Mouse (Mus musculus) bone marrow, adult 2 months (tissue): ENCODE results near the gene Atp6v1g1. TPM values are rescaled to one million over a fixed set of nuclear protein-coding genes. Genes with fewer than 3 reads are reported as not detected.

Experiments used
- H3K27ac ChIP-seq: fragments of 200-500 bp; 2 replicates; pipeline ENCODE4 v1.5.1; 2012; ENCODE audit warnings: low read depth, mild to moderate bottlenecking, control low read depth, inconsistent platforms, low read length; ENCODE audit not compliant: control insufficient read depth, poor library complexity, insufficient read depth
- H3K4me1 ChIP-seq: fragments of 200-500 bp; 2 replicates; pipeline ENCODE4 v1.6.1; 2011; ENCODE audit warnings: low read length; ENCODE audit not compliant: control insufficient read depth, insufficient read depth
- H3K4me3 ChIP-seq: fragments of 200-500 bp; replicated peaks from 2 replicates; pipeline ENCODE3; 2011; ENCODE audit warnings: mild to moderate bottlenecking, low read depth, low read length, control low read depth; ENCODE audit not compliant: control insufficient read depth
- CTCF ChIP-seq: fragments of 200-500 bp; IDR thresholded peaks from 2 replicates; pipeline ENCODE4 v1.5.1; 2011; ENCODE audit warnings: low read length, control low read depth; ENCODE audit not compliant: control insufficient read depth, insufficient read depth
- POLR2A ChIP-seq: fragments of 200-500 bp; IDR thresholded peaks from 2 replicates; pipeline ENCODE4 v1.6.1; 2011; ENCODE audit warnings: low read depth, mild to moderate bottlenecking, control low read depth, low read length, borderline replicate concordance; ENCODE audit not compliant: control insufficient read depth
- WGBS: fragments of 180-500 bp; shearing (Covaris S2); methylation state at CpG from one replicate; pipeline ENCODE4 v1.1.7; 2018; 5-methylcytosine and 5-hydroxymethylcytosine counted together
- polyA plus RNA-seq: library from polyadenylated mRNA; stranded (reverse); fragments of >200 nt; gene quantifications from 2 replicates; pipeline ENCODE4 v1.2.4, GENCODE M21; 2011; ENCODE audit warnings: low replicate concordance; ENCODE audit not compliant: missing spikeins, insufficient read depth, insufficient read length

Atp6v1g1 gene
- polyA plus RNA-seq, 1 experiment = 79.7 TPM

DNA sequence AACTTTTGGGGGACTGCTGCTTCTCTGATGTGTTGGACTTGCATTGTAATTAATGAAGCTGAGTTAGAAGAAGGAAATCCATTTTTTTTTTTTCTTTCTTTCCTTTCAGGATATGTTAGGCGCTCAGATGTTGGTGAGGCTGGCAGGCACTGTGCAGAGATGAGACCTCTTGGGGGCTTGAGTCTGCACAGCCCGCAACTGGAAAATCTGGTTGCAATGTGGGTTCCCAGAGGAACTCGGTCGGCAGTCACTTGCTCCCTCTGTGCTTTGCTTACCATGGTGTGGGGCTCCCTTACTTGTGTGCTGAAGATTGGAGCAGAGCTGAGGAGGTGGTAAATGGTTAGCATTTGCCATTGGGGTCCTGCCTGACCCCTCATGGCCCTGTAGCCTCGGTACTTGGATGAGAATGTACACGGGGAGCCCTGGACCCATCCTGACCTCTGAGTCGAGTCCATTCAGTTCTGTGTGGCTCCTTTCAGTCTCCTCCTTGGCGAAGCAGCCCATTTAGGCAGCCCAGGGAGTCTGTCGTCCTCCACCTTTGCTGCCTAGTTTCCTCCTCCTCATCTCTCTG lies 14.6 kb downstream of the Atp6v1g1 start:
- Histone ChIP-seq H3K4me1 (peaks cover 19% of the 10 kb centered on the region), H3K27ac (peak overlapping the region; percentile 86; the same call in 1 of the 2 replicates), H3K4me3 (peak overlapping the region; percentile 79)
- TF ChIP-seq POLR2A (no peak), CTCF (no peak)
- 26% methylated on average over 9 of the region's 9 CpGs for WGBS

DNA sequence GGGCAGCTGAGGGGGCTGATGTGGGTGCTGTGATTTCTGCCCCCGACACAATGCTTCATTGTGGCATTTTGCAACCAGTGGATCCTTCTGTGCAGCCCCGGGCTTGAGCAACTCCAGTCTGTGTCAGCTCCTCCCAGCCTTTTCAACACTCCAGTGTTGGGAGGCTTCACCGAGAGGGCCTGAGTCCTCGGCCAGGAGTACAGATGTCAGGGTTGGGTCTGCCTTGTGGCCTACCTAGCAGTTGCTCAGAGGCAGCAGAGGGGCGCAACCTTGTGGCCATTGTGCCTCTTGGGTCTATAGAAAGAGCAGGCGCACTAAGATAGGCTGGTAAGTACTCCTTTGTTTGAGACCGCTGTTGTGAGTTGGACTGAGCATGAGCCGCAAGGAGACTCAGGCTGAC lies 15.5 kb downstream of the Atp6v1g1 start:
- Histone ChIP-seq H3K27ac (peak overlapping the region; percentile 21; the same call in 1 of the 2 replicates), H3K4me3 (peak overlapping the region; percentile 34), H3K4me1 (peaks cover 19% of the 10 kb centered on the region)
- 0 out of 2 replicates have a peak, but pooled peaks have one; percentile 3 for TF ChIP-seq CTCF
- TF ChIP-seq POLR2A = no peak
- 43% methylated on average over 8 of the region's 8 CpGs for WGBS

DNA sequence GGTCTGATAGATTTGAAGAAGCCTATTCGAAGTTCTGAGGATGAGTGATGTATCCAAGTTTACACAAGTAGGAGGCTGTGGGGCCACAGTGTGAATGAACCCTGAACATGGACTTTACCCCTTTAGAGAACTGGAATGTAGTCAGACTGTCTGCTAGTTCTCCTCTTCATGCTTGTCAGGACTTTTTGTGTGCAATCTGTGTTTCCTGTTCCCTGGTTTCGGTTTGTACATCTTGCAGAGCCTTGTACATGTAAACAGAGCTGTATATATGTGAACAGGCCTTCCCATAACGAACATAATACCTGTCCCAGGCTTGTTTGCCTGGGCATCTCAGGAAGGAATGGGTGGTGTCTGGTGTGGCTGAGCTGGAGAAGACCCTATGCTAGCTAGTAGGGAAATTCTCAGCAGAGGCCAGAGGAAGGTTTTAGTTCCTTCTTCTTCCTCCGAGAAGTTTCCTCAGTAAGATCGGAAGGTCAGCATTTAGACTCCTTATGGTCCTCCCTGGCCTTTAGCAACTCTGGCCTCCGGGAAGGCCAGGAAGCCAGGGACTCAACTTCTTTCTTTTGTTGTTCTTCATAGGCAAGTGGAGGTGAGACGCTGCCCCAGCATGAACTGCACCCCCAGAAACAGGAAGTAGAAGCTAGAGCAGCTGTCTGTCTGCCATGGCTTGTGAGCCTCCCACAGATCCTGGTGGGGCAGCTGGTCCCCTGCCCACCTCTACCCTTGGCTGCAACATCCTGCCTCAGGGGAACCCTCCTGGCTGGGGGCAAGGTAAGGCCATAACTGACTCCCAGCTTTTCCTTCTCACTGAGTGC lies 17.5 kb downstream of the Atp6v1g1 start:
- TF ChIP-seq POLR2A (no peak), CTCF (no peak)
- H3K27ac ChIP-seq = peak overlapping the region; percentile 86
- H3K4me1 ChIP-seq = peaks cover 16% of the 10 kb centered on the region
- peak overlapping the region; percentile 43 for H3K4me3 ChIP-seq
- WGBS = 15% methylated on average over 7 of the region's 7 CpGs

DNA sequence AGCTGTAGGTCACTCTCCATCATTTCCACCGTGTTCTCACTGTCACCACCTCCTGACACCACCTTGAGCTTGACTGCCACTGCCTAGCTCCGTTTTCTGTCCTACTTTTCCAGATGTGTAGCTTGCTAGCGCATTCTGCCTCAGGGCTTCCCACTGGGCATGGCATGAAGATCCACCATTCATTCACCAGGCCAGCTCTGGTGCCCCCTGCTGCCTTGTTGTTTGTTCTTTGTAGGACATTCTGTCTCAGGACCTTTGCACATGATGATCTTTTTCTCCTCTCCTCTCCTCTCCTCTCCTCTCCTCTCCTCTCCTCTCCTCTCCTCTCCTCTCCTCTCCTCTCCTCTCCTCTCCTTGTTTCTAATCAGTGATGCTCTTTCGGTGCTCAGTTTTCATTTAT lies 18.2 kb downstream of the Atp6v1g1 start:
- H3K4me1 ChIP-seq = peaks cover 11% of the 10 kb centered on the region
- H3K4me3 ChIP-seq = peak overlapping the region; percentile 8
- TF ChIP-seq CTCF (peak; percentile 32), POLR2A (no peak)
- peak overlapping the region; percentile 86 for H3K27ac ChIP-seq
- WGBS = 70% methylated on average over 4 of the region's 4 CpGs

DNA sequence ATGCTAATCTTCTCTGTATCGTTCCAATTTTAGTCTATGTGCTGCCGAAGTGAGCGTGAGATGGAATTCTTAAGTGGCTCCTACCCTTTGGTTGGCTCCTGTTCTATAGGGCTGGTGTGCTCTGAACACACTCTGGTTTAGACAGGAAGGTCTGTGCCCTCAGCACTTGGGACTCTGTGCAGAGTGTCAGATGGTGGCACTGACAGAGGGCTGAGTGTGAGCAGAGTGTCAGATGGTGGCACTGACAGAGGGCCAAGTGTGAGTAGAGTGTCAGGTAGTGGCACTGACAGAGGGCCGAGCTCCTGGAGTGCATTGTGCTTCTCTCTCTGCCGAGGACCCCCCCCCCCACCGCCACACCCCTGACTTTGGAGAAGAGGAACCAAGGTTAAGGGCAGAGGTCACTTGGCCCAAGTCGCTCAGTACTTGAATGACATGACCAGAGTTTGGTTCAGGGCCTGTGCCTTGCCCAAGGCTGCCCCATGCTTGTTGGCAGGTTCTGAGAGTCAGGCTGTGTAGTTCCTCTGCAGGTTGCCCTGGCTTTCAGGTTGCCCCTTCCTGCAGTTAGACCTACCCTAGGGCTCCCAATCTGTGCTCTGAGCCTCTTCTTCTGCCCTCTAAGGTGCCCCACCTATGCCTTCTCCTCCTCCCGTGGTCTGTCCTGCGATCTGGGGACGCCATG lies 23.3 kb downstream of the Atp6v1g1 start:
- 81% methylated on average over 10 of the region's 10 CpGs for WGBS
- no peak overlapping the region for H3K4me3 ChIP-seq

DNA sequence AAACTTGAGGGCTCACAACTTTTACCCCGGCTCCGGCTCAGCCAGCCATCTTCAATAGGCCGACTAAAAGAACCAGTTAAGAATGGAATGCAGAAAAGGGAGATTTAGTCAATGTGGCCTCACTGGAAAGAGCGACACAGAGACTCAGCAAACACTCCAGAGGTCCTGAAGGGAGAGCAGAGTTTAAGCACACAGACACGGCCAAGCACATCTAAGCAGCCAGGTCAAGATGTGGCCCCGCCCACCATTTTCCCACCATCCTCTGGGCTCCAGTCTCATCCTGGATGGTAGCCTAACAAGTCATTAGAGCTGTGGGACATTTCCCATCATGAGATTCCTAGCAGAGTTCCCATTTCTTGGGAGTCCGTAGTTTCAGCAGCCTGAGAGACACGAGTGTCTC lies 24.8 kb downstream of the Atp6v1g1 start:
- no peaks in the 10 kb centered on the region; the same call in 1 of the 2 replicates for H3K4me1 ChIP-seq
- no peak overlapping the region for H3K4me3 ChIP-seq
- TF ChIP-seq POLR2A (no peak), CTCF (no peak)
- no peak overlapping the region for H3K27ac ChIP-seq
- 80% methylated on average over 8 of the region's 8 CpGs for WGBS

More for the DNA sequence above, 23.3 kb downstream of the Atp6v1g1 start:
- no peak overlapping the region for H3K27ac ChIP-seq
- TF ChIP-seq CTCF (no peak), POLR2A (no peak)
- no peaks in the 10 kb centered on the region; the same call in 1 of the 2 replicates for H3K4me1 ChIP-seq

DNA sequence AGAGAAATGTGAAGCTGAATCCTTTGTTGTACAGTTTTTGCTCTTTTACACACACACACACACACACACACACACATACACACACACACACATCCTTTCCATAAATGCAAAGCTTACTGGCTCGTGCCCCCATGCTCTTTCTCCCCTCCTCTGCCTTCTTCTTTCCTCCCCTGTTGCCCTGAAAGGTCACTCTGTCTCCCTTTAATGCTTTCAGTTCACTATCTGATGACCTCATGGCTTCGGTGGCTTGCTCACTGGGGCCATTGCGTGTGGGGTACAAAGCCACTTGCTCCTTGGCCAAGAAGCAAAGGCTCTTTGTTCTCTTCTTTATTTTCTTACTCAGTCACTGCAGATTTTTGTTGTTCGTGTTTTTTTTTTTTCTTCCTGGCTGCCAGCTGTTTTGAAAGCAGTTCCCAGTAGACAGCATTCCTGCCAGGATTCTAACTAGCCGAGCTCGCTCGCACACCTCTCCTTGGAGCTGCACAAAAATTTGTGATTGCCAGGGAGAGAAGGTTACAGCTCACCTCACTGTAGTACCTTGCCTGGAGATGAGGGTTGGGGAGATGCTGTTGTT lies 25.7 kb downstream of the Atp6v1g1 start:
- H3K4me3 ChIP-seq = no peak overlapping the region
- H3K4me1 ChIP-seq = no peaks in the 10 kb centered on the region; the same call in 1 of the 2 replicates
- 82% methylated on average over 7 of the region's 7 CpGs for WGBS
- TF ChIP-seq CTCF = no peak
- TF ChIP-seq POLR2A = no peak
- H3K27ac ChIP-seq = no peak overlapping the region

DNA sequence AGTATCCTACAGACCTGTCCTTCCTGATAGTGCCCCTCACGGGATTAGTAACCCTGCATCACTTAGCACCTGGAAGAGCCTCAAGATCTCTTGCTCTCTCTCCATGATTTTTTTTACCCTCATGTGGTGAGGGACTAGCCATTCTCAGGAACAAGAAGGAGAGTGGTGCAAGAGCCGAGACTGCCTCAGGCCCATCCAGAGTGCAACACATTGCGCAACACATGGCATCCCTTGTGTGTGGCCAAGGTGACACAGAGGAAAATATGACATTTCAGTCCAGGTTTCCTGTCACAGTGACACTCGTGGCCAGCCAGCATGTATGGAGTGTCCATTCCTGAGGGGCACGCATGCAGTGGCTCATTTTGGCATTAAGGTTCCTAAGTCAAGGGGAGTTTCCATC lies 28.0 kb downstream of the Atp6v1g1 start:
- WGBS = 66% methylated on average over 5 of the region's 5 CpGs

More for the DNA sequence above, 28.0 kb downstream of the Atp6v1g1 start:
- TF ChIP-seq POLR2A = no peak
- no peak for TF ChIP-seq CTCF
- H3K4me3 ChIP-seq = no peak overlapping the region
- no peaks in the 10 kb centered on the region; the same call in 1 of the 2 replicates for H3K4me1 ChIP-seq
- no peak overlapping the region for H3K27ac ChIP-seq
